Mouse (Mus musculus) MEL (cell line): Measurements from ENCODE around the gene Clk3. TPM values are rescaled to one million over a fixed set of nuclear protein-coding genes. Genes with fewer than 3 reads are reported as not detected.
A peak's percentile ranks its signal among the peaks of the same experiment; 100 is the strongest.

ENCODE experiments used
- DNase-seq: peaks from one replicate; pipeline ENCODE4 v3.0.0; 2011; ENCODE audit warnings: low read depth, low spot score
- H3K27ac ChIP-seq: 2 replicates; pipeline ENCODE4 v1.5.1; 2012; ENCODE audit warnings: low read depth, mild to moderate bottlenecking, control low read depth, low read length, moderate library complexity; ENCODE audit not compliant: control insufficient read depth
- H3K27me3 ChIP-seq, 2 experiments: fragments of 150-350 bp in 1 of 2; sonication (generic) in 1 of 2; 2 replicates each; pipeline ENCODE4 v1.6.1; 2012; ENCODE audit warnings: low read length in 2 of 2, mild to moderate bottlenecking in 2 of 2, improper control_type of control experiment in 1 of 2, moderate library complexity in 1 of 2; ENCODE audit not compliant: insufficient read depth in 2 of 2, control insufficient read depth in 1 of 2
- H3K36me3 ChIP-seq, 2 experiments: 2 replicates each; pipeline ENCODE4 v1.6.1; 2012 to 2014; ENCODE audit warnings: low read length in 2 of 2, improper control_type of control experiment in 1 of 2, inconsistent platforms in 1 of 2, mild to moderate bottlenecking in 1 of 2; ENCODE audit not compliant: insufficient read depth in 2 of 2, control insufficient read depth in 1 of 2
- H3K4me1 ChIP-seq, 2 experiments: fragments of 150-350 bp in 1 of 2; sonication (generic) in 1 of 2; 2 replicates each; pipeline ENCODE4 v1.6.1; 2012; ENCODE audit warnings: low read length in 2 of 2, improper control_type of control experiment in 1 of 2, mild to moderate bottlenecking in 1 of 2; ENCODE audit not compliant: insufficient read depth in 2 of 2, control insufficient read depth in 1 of 2
- H3K4me3 ChIP-seq, 2 experiments: fragments of 150-350 bp in 1 of 2; sonication (generic) in 1 of 2; 2 replicates each; pipeline ENCODE4 v1.5.1; 2012; ENCODE audit warnings: low read depth in 2 of 2, low read length in 2 of 2, mild to moderate bottlenecking in 2 of 2, moderate library complexity in 2 of 2, control low read depth in 1 of 2, improper control_type of control experiment in 1 of 2; ENCODE audit not compliant: control insufficient read depth in 1 of 2, insufficient read depth in 1 of 2
- H3K79me2 ChIP-seq: 2 replicates; pipeline ENCODE4 v1.6.1; 2012; ENCODE audit warnings: mild to moderate bottlenecking, low read length, moderate library complexity; ENCODE audit not compliant: control insufficient read depth, poor library complexity, insufficient read depth
- H3K9ac ChIP-seq: 2 replicates; pipeline ENCODE4 v1.6.1; 2012; ENCODE audit warnings: low read depth, mild to moderate bottlenecking, control low read depth, low read length, moderate library complexity; ENCODE audit not compliant: control insufficient read depth, poor library complexity, severe bottlenecking
- H3K9me3 ChIP-seq: fragments of 150-350 bp; sonication (generic); replicated peaks from 2 replicates; pipeline ENCODE4 v1.6.1; 2012; ENCODE audit warnings: mild to moderate bottlenecking, low read length, improper control_type of control experiment, moderate library complexity; ENCODE audit not compliant: insufficient read depth
- BHLHE40 ChIP-seq: IDR thresholded peaks from 2 replicates; pipeline ENCODE4 v1.6.1; 2012; ENCODE audit warnings: low read depth, mild to moderate bottlenecking, inconsistent platforms, low read length, improper control_type of control experiment, borderline replicate concordance
- CHD2 ChIP-seq: IDR thresholded peaks from 2 replicates; pipeline ENCODE4 v1.6.1; 2011; ENCODE audit warnings: low read length, improper control_type of control experiment
- E2F4 ChIP-seq: IDR thresholded peaks from 2 replicates; pipeline ENCODE4 v1.6.1; 2011; ENCODE audit warnings: low read depth, low read length, improper control_type of control experiment, borderline replicate concordance
- ELF1 ChIP-seq: IDR thresholded peaks from 2 replicates; pipeline ENCODE4 v1.6.1; 2014; ENCODE audit warnings: low read depth, mild to moderate bottlenecking, inconsistent platforms, low read length, improper control_type of control experiment, moderate library complexity
- EP300 ChIP-seq, 2 experiments: IDR thresholded peaks; 2 replicates each; pipeline ENCODE4 v1.6.1; 2011; ENCODE audit warnings: improper control_type of control experiment in 2 of 2, low read length in 2 of 2, low read depth in 1 of 2, mild to moderate bottlenecking in 1 of 2
- GABPA ChIP-seq: IDR thresholded peaks from 2 replicates; pipeline ENCODE4 v1.6.1; 2012; ENCODE audit warnings: low read depth, mild to moderate bottlenecking, inconsistent platforms, low read length, improper control_type of control experiment, moderate library complexity
- KAT2A ChIP-seq: conservative IDR thresholded peaks from 2 replicates; pipeline ENCODE4 v1.6.1; 2012; ENCODE audit warnings: low read depth, low read length, improper control_type of control experiment, inconsistent platforms
- NELFE ChIP-seq: IDR thresholded peaks from 2 replicates; pipeline ENCODE4 v1.6.1; 2011; ENCODE audit warnings: low read depth, low read length, improper control_type of control experiment
- NRF1 ChIP-seq: IDR thresholded peaks from 2 replicates; pipeline ENCODE4 v1.6.1; 2014; ENCODE audit warnings: low read depth, mild to moderate bottlenecking, inconsistent platforms, low read length, improper control_type of control experiment, moderate library complexity; ENCODE audit not compliant: poor library complexity, insufficient read depth, severe bottlenecking
- RAD21 ChIP-seq: IDR thresholded peaks from 2 replicates; pipeline ENCODE4 v1.6.1; 2011; ENCODE audit warnings: mild to moderate bottlenecking, low read depth, low read length, improper control_type of control experiment
- RCOR1 ChIP-seq: IDR thresholded peaks from 2 replicates; pipeline ENCODE4 v1.6.1; 2012; ENCODE audit warnings: low read depth, mild to moderate bottlenecking, inconsistent platforms, low read length, improper control_type of control experiment
- TBP ChIP-seq: IDR thresholded peaks from 2 replicates; pipeline ENCODE4 v1.8.0; 2011; ENCODE audit warnings: low read depth, low read length, improper control_type of control experiment
- USF1 ChIP-seq: IDR thresholded peaks from 2 replicates; pipeline ENCODE4 v1.6.1; 2014; ENCODE audit warnings: low read depth, mild to moderate bottlenecking, inconsistent platforms, low read length, improper control_type of control experiment, moderate library complexity
- USF2 ChIP-seq, 2 experiments: IDR thresholded peaks; 2 replicates each; pipeline ENCODE4 v1.6.1; 2011 to 2012; ENCODE audit warnings: improper control_type of control experiment in 2 of 2, low read length in 2 of 2, borderline replicate concordance in 1 of 2, inconsistent platforms in 1 of 2, low read depth in 1 of 2, mild to moderate bottlenecking in 1 of 2; ENCODE audit not compliant: insufficient read depth in 1 of 2
- ZC3H11A ChIP-seq: IDR thresholded peaks from 2 replicates; pipeline ENCODE4 v1.6.1; 2012; ENCODE audit warnings: low read depth, mild to moderate bottlenecking, inconsistent platforms, low read length, improper control_type of control experiment
- ZMIZ1 ChIP-seq: IDR thresholded peaks from 2 replicates; pipeline ENCODE4 v1.6.1; 2012; ENCODE audit warnings: low read depth, mild to moderate bottlenecking, inconsistent platforms, low read length, improper control_type of control experiment, moderate library complexity
- polyA plus RNA-seq, 2 experiments: library from polyadenylated mRNA; stranded (reverse) in 1 of 2; unstranded in 1 of 2; fragments of >175 nt in 1 of 2; fragments of >200 nt in 1 of 2; gene quantifications; 2 replicates each; pipeline versions ENCODE4 v1.2.1 to v1.2.4; 2012; ENCODE audit warnings: low replicate concordance in 2 of 2, low read depth in 1 of 2; ENCODE audit not compliant: insufficient read length in 2 of 2, insufficient read depth in 1 of 2, missing spikeins in 1 of 2
- total RNA-seq: library from RNA; depleted of rRNA; stranded (reverse); fragments of 300-350 nt; gene quantifications from 2 replicates; pipeline ENCODE4 v1.2.3, GENCODE M21; 2012

Clk3 gene
- total and polyA plus RNA-seq, 3 experiments = 31.2 to 65.6 TPM; not detected in 1

GRCm38 (mm10) chr9:57807174-57807651, 41.6 kb upstream of the Clk3 start:
- Histone ChIP-seq H3K9ac (no peak overlapping the region), H3K4me3 (no peak overlapping the region), H3K79me2 (no peaks in the 10 kb centered on the region), H3K36me3 (peaks cover 0 to 34% of the 10 kb centered on the region in 2 experiments; a peak in 2 of 4 replicates), H3K27ac (no peak overlapping the region), H3K9me3 (no peaks in the 10 kb centered on the region), H3K27me3 (no peaks in the 10 kb centered on the region), H3K4me1 (peaks cover 7 to 37% of the 10 kb centered on the region in 2 experiments)
- peak; percentile 32 for DNase-seq
- no peak for TF ChIP-seq E2F4

- Histone ChIP-seq H3K36me3 (peaks cover 0 to 34% of the 10 kb centered on the region in 2 experiments; a peak in 2 of 4 replicates), H3K79me2 (no peaks in the 10 kb centered on the region), H3K27me3 (no peaks in the 10 kb centered on the region), H3K9ac (no peak overlapping the region), H3K9me3 (no peaks in the 10 kb centered on the region), H3K4me3 (no peak overlapping the region), H3K4me1 (peaks cover 7 to 39% of the 10 kb centered on the region in 2 experiments), H3K27ac (no peak overlapping the region)
- no peak for DNase-seq
- TF ChIP-seq KAT2A (no peak), RCOR1 (no peak)
Measured at GRCm38 (mm10) chr9:57806066-57806481, 40.4 kb upstream of the Clk3 start.

- no peak overlapping the region for H3K9ac ChIP-seq
- no peaks in the 10 kb centered on the region for H3K9me3 ChIP-seq
- TF ChIP-seq ELF1 (no peak), NRF1 (no peak), BHLHE40 (no peak), GABPA (no peak), USF1 (no peak), TBP (no peak), RAD21 (no peak), EP300 (IDR thresholded peaks at IDR 0.05; ENCODE audit: low read depth in 1 of 2, low read length in 2 of 2) (no peak), USF2 (IDR thresholded peaks at IDR 0.05; ENCODE audit: borderline replicate concordance in 1 of 2, insufficient read depth in 1 of 2, low read depth in 1 of 2, low read length in 2 of 2) (no peak), CHD2 (no peak), ZC3H11A (no peak), ZMIZ1 (no peak), NELFE (no peak)
- no peaks in the 10 kb centered on the region for H3K27me3 ChIP-seq
- no peak overlapping the region for H3K27ac ChIP-seq
- H3K4me1 ChIP-seq = peaks cover 7 to 48% of the 10 kb centered on the region in 2 experiments
- peaks cover 0 to 40% of the 10 kb centered on the region in 2 experiments; a peak in 2 of 4 replicates for H3K36me3 ChIP-seq
- DNase-seq = no peak
- no peak overlapping the region for H3K4me3 ChIP-seq
- no peaks in the 10 kb centered on the region for H3K79me2 ChIP-seq
Measured at GRCm38 (mm10) chr9:57805087-57805737, 39.6 kb upstream of the Clk3 start.
